Mouse (Mus musculus) heart, postnatal 0 days (tissue): Measurements from ENCODE around the gene Wdfy1. TPM values are rescaled to one million over a fixed set of nuclear protein-coding genes. Genes with fewer than 3 reads are reported as not detected.

ENCODE experiments used
- ATAC-seq: fragments of 200-750 bp; cut with Nextera tagmentation; 2 replicates; pipeline ENCODE4 v1.8.0; 2017; ENCODE audit warnings: low read depth, moderate number of reproducible peaks, moderate library complexity; ENCODE audit not compliant: insufficient read depth
- DNase-seq: peaks from one replicate; pipeline ENCODE4 v3.0.0-alpha.2; 2016; ENCODE audit warnings: low spot score
- H3K27ac ChIP-seq: fragments of 300-500 bp; sonication (generic); 2 replicates; pipeline ENCODE4 v1.5.1; 2014; ENCODE audit warnings: low read depth, mild to moderate bottlenecking
- H3K27me3 ChIP-seq: fragments of 300-500 bp; sonication (generic); 2 replicates; pipeline ENCODE4 v1.6.1; 2014; ENCODE audit warnings: low read length, mixed read lengths; ENCODE audit not compliant: control insufficient read depth, insufficient read depth
- H3K36me3 ChIP-seq: fragments of 300-500 bp; sonication (generic); replicated peaks from 2 replicates; pipeline ENCODE4 v1.6.1; 2014; ENCODE audit warnings: low read length, mixed read lengths; ENCODE audit not compliant: control insufficient read depth, insufficient read depth
- H3K4me1 ChIP-seq: fragments of 300-500 bp; sonication (generic); 2 replicates; pipeline ENCODE4 v1.6.1; 2014; ENCODE audit warnings: antibody characterized with exemption; ENCODE audit not compliant: control insufficient read depth, insufficient read depth
- H3K4me2 ChIP-seq: fragments of 300-500 bp; sonication (generic); 2 replicates; pipeline ENCODE4 v1.6.1; 2014; ENCODE audit warnings: low read depth, mild to moderate bottlenecking, low read length, moderate library complexity
- H3K4me3 ChIP-seq: fragments of 300-500 bp; sonication (generic); 2 replicates; pipeline ENCODE4 v1.5.1; 2014; ENCODE audit warnings: low read depth, low read length
- H3K9ac ChIP-seq: fragments of 300-500 bp; sonication (generic); replicated peaks from 2 replicates; pipeline ENCODE4 v1.6.1; 2014; ENCODE audit warnings: low read depth, low read length, mixed read lengths
- H3K9me3 ChIP-seq: fragments of 300-500 bp; sonication (generic); replicated peaks from 2 replicates; pipeline ENCODE4 v1.6.1; 2016; ENCODE audit warnings: low read length; ENCODE audit not compliant: control insufficient read depth
- CTCF ChIP-seq: IDR thresholded peaks from 2 replicates; pipeline ENCODE4 v1.5.1; 2016; ENCODE audit warnings: antibody characterized with exemption, control low read depth, low read depth
- EP300 ChIP-seq: IDR thresholded peaks from 2 replicates; pipeline ENCODE4 v1.6.1; 2016; ENCODE audit warnings: antibody characterized with exemption, low read depth
- WGBS: fragments of 180-500 bp; shearing (Covaris S2); extraction: QIAGEN DNeasy Blood & Tissue Kit; methylation state at CpG from one replicate; pipeline ENCODE4 v1.1.7; 2014; 5-methylcytosine and 5-hydroxymethylcytosine counted together
- polyA plus RNA-seq: library from polyadenylated mRNA; unstranded; fragments of >200 nt; fragmentation: Nextera tagmentation; extraction: Ambion mirVana; gene quantifications from 2 replicates; pipeline ENCODE4 v1.2.1, GENCODE M21; 2015
- total RNA-seq: library from RNA; depleted of rRNA; stranded (reverse); fragments of >200 nt; gene quantifications from 2 replicates; pipeline ENCODE4 v1.2.3, GENCODE M21; 2014; ENCODE audit warnings: low replicate concordance

The Wdfy1 gene
- total and polyA plus RNA-seq, 2 experiments from 2014 or later: 33.2 to 35.0 TPM

DNA sequence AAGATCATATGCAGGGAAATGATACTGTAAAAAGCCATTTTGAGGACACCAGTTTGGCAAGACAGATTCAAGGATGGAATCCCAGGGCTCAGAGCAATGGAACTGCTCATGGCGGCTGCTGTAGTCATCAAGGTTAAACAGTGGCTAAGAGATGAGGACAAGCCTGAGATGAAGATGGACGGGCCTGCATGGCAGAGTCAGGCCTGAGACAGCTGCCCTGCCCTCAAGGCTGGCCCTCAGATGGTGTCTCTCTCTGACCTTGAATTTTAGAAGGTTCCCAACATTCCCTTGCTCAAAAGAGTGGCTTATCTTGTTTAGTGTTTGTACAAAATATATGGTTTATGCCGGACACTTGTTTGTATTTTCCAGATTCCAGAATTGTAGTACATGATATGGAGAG lies 22.5 kb downstream of the Wdfy1 start:
- H3K36me3 ChIP-seq: no peaks in the 10 kb centered on the region
- no peaks in the 10 kb centered on the region for H3K27me3 ChIP-seq
- DNase-seq: no peak
- H3K27ac ChIP-seq: no peak overlapping the region
- H3K4me3 ChIP-seq: no peak overlapping the region
- no peak overlapping the region for H3K9ac ChIP-seq
- 87% methylated on average over 3 of the region's 3 CpGs for WGBS
- TF ChIP-seq EP300 (no peak), CTCF (no peak)
- no peak for ATAC-seq
- H3K4me1 ChIP-seq: peaks cover 28% of the 10 kb centered on the region
- H3K4me2 ChIP-seq: no peak overlapping the region
- H3K9me3 ChIP-seq: no peaks in the 10 kb centered on the region

DNA sequence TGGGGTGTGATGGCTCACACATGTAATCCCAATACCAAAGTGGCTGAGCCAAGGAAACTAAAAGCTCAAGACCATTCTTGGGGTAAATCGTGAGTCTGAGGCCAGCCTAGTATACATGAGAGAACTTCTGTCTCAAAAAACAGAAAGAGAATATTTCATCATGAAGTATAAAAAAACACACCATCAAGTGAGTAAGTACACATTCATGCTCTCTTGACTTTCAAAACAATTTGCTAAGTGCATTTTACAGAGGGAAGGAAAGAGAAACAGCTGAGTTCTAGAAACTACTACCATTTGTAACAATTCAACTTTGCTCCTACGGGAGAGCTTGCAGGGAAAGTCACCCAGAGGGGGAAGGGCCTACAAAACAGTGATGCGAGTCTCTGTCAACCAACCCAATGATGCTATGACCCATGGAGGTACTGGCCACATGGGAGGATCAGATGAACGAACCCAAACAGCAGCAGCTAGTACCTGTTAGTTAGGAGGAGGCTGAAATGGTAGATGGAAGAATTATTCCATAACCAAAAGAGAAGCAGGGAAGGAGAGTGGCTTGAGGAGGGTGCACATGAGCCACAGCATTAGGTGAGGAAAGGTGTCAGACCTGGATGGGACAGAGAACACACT lies 23.1 kb downstream of the Wdfy1 start:
- ATAC-seq: no peak
- H3K27ac ChIP-seq: no peak overlapping the region

DNA sequence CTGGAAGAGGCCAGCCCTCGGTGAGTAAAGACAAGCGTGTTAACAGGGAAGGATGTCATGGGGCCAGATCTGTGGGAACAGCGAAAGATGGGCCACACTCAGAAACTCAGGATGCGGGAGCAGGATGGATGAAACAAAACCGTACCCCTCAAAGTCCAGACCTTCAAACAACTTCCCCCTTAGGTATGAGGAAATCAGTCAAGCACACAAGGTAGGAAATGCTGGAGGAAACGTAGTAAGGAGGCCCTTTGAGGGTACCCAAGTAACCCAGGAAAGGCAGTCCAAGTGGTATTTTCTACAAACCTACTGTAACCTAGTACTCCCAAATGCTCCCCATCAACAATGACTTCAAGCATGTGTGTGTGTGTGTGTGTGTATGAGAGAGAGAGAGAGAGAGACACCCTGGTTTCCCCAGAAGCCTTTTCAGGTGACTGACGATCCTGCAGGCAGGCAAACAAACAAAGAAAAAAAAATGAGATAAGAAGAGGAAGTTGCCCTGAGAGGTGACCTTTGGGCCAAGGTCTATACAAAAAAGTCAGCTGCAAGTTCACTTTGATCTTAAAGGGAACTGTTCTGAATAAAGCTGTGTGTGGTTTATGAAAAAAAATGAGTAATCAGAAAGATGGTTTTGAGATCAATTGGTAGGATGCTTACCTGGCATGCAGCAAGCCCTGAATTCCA lies 23.8 kb downstream of the Wdfy1 start:
- Histone ChIP-seq H3K4me2 (no peak overlapping the region), H3K4me1 (peaks cover 29% of the 10 kb centered on the region), H3K9me3 (no peaks in the 10 kb centered on the region), H3K27me3 (no peaks in the 10 kb centered on the region), H3K4me3 (no peak overlapping the region), H3K27ac (peak overlapping the region; percentile 64), H3K9ac (no peak overlapping the region), H3K36me3 (no peaks in the 10 kb centered on the region)
- DNase-seq (no peak), ATAC-seq (no peak)
- no peak for TF ChIP-seq CTCF
- TF ChIP-seq EP300: no peak
- 71% methylated on average over 7 of the region's 7 CpGs for WGBS

More for the DNA sequence above, 23.1 kb downstream of the Wdfy1 start:
- 80% methylated on average over 4 of the region's 4 CpGs for WGBS
- no peak overlapping the region for H3K4me3 ChIP-seq
- H3K4me2 ChIP-seq: no peak overlapping the region
- H3K36me3 ChIP-seq: no peaks in the 10 kb centered on the region
- peaks cover 29% of the 10 kb centered on the region for H3K4me1 ChIP-seq
- no peaks in the 10 kb centered on the region for H3K27me3 ChIP-seq
- H3K9me3 ChIP-seq: no peaks in the 10 kb centered on the region
- DNase-seq: no peak
- no peak for TF ChIP-seq EP300
- TF ChIP-seq CTCF: no peak
- no peak overlapping the region for H3K9ac ChIP-seq

DNA sequence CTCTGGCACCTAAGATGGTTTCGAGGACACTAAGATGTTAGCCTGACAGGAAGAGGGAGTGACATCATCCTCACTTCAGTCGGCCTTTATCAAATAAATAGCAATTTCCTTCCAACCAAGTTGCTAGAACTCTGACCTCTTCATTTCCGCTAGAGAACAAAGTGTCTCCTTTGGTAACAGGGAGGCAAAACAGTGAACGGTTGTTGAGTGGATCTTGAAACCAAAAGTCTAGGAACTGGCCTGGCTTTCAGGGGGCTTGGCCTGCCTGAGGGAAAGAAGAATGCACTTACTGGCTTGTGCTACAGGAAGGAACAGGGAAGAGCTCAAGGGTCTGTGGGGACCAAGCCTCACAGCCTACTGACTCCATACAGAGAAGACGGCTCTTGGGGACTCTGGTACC lies 24.8 kb downstream of the Wdfy1 start:
- peak; percentile 43 for ATAC-seq
- no peaks in the 10 kb centered on the region for H3K27me3 ChIP-seq
- no peak overlapping the region for H3K4me2 ChIP-seq
- H3K9me3 ChIP-seq: no peaks in the 10 kb centered on the region
- no peaks in the 10 kb centered on the region for H3K36me3 ChIP-seq
- H3K27ac ChIP-seq: peak overlapping the region; percentile 64
- DNase-seq: peak; percentile 66
- no peak for TF ChIP-seq EP300
- no peak overlapping the region for H3K4me3 ChIP-seq
- peaks cover 23% of the 10 kb centered on the region for H3K4me1 ChIP-seq
- 54% methylated on average over 5 of the region's 5 CpGs for WGBS
- no peak overlapping the region for H3K9ac ChIP-seq

DNA sequence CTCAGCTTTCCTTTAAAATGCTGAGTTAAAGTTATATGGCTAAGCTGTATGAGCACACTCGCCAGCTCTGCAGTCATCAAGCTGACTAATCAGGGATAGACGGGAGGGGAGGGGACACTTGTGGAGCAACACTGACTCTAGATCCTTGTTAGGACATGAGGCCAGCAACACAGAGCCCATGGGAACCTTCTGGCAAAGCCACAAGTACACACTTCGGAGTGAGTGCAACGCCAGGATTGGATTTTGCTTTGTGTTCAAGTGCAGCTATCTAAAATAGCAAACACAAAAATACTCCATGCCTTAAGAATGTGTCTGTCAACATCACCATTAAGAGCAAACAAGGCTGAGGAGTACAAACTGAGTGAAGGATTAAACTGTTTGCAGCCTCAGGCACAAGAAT lies 29.9 kb downstream of the Wdfy1 start:
- Histone ChIP-seq H3K9me3 (no peaks in the 10 kb centered on the region), H3K4me1 (peaks cover 10% of the 10 kb centered on the region; the same call in 1 of the 2 replicates), H3K4me3 (no peak overlapping the region), H3K9ac (no peak overlapping the region), H3K36me3 (no peaks in the 10 kb centered on the region), H3K27me3 (no peaks in the 10 kb centered on the region), H3K27ac (peak overlapping the region; percentile 92), H3K4me2 (0 out of 2 replicates have a peak overlapping the region, but pooled peaks have one; percentile 12)
- DNase-seq: peak; percentile 92
- TF ChIP-seq CTCF: no peak
- TF ChIP-seq EP300: no peak
- peak; percentile 98 for ATAC-seq
- WGBS: 22% methylated on average over 4 of the region's 4 CpGs
